Mouse (Mus musculus) CD4-positive, CD25-positive, alpha-beta regulatory T cell, adult 9 weeks (primary cell): ENCODE results near the gene Cpne7. TPM values are rescaled to one million over a fixed set of nuclear protein-coding genes. Genes with fewer than 3 reads are reported as not detected.

Experiments used
- polyA plus RNA-seq: library from polyadenylated mRNA; unstranded; fragments of 100-300 nt; shearing (Covaris generic); gene quantifications from one replicate; pipeline ENCODE4 v1.2.1, GENCODE M21; 2017

Cpne7 gene
- polyA plus RNA-seq = 1.5 TPM

GRCm38 (mm10) chr8:123117127-123117731 is at the start of gene Cpne7:
TSS of gene Cpne7 (plus strand) at chr8:123117374.

GRCm38 (mm10) chr8:123101735-123102685 is 15.2 kb upstream of the Cpne7 start, which contains the start of gene Rpl13:
TSS of gene Rpl13 (plus strand) at chr8:123102350.

GRCm38 (mm10) chr8:123157888-123158465 is 40.8 kb downstream of the Cpne7 start, which contains the start of gene Sult5a1:
TSS of gene Sult5a1 (minus strand) at chr8:123158315.

Other genes starting within 250 kb of the Cpne7 start
- 54.3 TPM for gene Ankrd11, start 75.1 kb upstream of the Cpne7 start, polyA plus RNA-seq
- 11.0 TPM for gene Spg7, start 54.4 kb upstream of the Cpne7 start, polyA plus RNA-seq
- 960 TPM for gene Rpl13, start 15.0 kb upstream of the Cpne7 start, polyA plus RNA-seq
- not detected for gene Sult5a1, start 40.9 kb downstream of the Cpne7 start, polyA plus RNA-seq
- not detected for gene Dpep1, start 68.9 kb downstream of the Cpne7 start, polyA plus RNA-seq
- gene Chmp1a, start 95.4 kb downstream of the Cpne7 start, polyA plus RNA-seq = 264 TPM
- gene Spata33, start 95.5 kb downstream of the Cpne7 start, polyA plus RNA-seq = not detected
- 26.3 TPM for gene Cdk10, start 107.5 kb downstream of the Cpne7 start, polyA plus RNA-seq
- gene Spata2l, start 118.9 kb downstream of the Cpne7 start, polyA plus RNA-seq = 6.6 TPM
- gene Zfp276, start 136.8 kb downstream of the Cpne7 start, polyA plus RNA-seq = 13.7 TPM
- 16.4 TPM for gene Vps9d1, start 137.0 kb downstream of the Cpne7 start, polyA plus RNA-seq
- gene Fanca, start 201.2 kb downstream of the Cpne7 start, polyA plus RNA-seq = 7.4 TPM
- gene Spire2, start 215.3 kb downstream of the Cpne7 start, polyA plus RNA-seq = not detected